Mouse (Mus musculus): ENCODE results near the gene Vmn1r148. TPM values are rescaled to one million over a fixed set of nuclear protein-coding genes. Genes with fewer than 3 reads are reported as not detected.
"Not testable (repeated sequence)": the region's sequence is repeated elsewhere in the genome, so short reads cannot be mapped to it uniquely, and the experiment has no call there.

The Vmn1r148 gene
- not detected in 2 replicates for polyA plus RNA-seq (2014; fragmentation: Nextera tagmentation; extraction: Ambion mirVana)

DNA sequence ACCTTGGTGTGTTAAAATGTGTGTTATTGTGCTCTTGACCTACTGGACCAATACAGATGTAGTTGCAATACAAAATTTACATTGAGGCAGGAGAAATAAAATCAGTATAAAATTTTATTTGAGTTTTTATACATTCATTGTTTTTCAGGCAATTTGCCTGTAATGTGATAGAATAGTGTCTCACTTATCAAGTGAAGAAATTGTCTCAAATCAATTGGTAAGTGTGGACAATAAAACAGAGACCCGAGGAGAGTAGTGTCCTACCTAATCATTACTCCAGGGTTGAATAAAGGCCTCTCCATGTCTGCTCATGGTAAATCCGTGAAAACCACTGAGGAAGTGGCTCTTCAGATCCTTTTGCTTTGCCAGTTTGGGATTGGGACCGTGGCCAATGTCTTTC is at the start of gene Vmn1r148:
Gene Vmn1r148 (plus strand): TSS at position 301 of the 400 bp plus-strand sequence.
- not testable (repeated sequence) for H3K9me3 ChIP-seq (ENCODE audit: control insufficient read depth, low read length); H3K27ac ChIP-seq (ENCODE audit: low read depth, low read length); H3K4me2 ChIP-seq (ENCODE audit: low read depth, low read length); H3K9ac ChIP-seq (replicated peaks; ENCODE audit: low read depth, low read length); H3K36me3 ChIP-seq (ENCODE audit: control insufficient read depth, insufficient read depth, low read length); H3K4me3 ChIP-seq (ENCODE audit: low read depth, low read length); ATAC-seq (ENCODE audit: low read depth); H3K4me1 ChIP-seq (ENCODE audit: control insufficient read depth, insufficient read depth, low read length); H3K27me3 ChIP-seq (ENCODE audit: control insufficient read depth, insufficient read depth, low read length)
- no CpG with 5 or more reads among the region's 3 CpGs for WGBS

- not testable (repeated sequence) for H3K27ac ChIP-seq (ENCODE audit: low read depth, low read length); H3K4me3 ChIP-seq (ENCODE audit: low read depth, low read length); H3K9me3 ChIP-seq (ENCODE audit: control insufficient read depth, low read length); H3K9ac ChIP-seq (replicated peaks; ENCODE audit: low read depth, low read length); ATAC-seq (ENCODE audit: low read depth); H3K36me3 ChIP-seq (ENCODE audit: control insufficient read depth, insufficient read depth, low read length); H3K4me1 ChIP-seq (ENCODE audit: control insufficient read depth, insufficient read depth, low read length); H3K27me3 ChIP-seq (ENCODE audit: control insufficient read depth, insufficient read depth, low read length); H3K4me2 ChIP-seq (ENCODE audit: low read depth, low read length)
- no CpG with 5 or more reads among the region's 1 CpGs for WGBS
Measured at GRCm38 (mm10) chr7:22370939-22371338, 42.4 kb upstream of the Vmn1r148 start, which contains the start of gene Gm8660. Gene Gm8660 (minus strand): TSS chr7:22371039.

- H3K36me3 ChIP-seq (ENCODE audit: control insufficient read depth, insufficient read depth, low read length); H3K27me3 ChIP-seq (ENCODE audit: control insufficient read depth, insufficient read depth, low read length): not testable (repeated sequence)
- WGBS, result no CpG with 5 or more reads among the region's 2 CpGs
Measured at GRCm38 (mm10) chr7:22438129-22438528, 24.7 kb downstream of the Vmn1r148 start, which contains the start of gene Vmn1r149. Gene Vmn1r149 (minus strand): TSS chr7:22438229.

GRCm38 (mm10) chr7:22463975-22464374 is 50.6 kb downstream of the Vmn1r148 start, which contains the start of gene Gm10665:
Gene Gm10665 (minus strand): TSS chr7:22464075.
- ATAC-seq (ENCODE audit: low read depth); H3K27me3 ChIP-seq (ENCODE audit: control insufficient read depth, insufficient read depth, low read length); H3K36me3 ChIP-seq (ENCODE audit: control insufficient read depth, insufficient read depth, low read length); H3K27ac ChIP-seq (ENCODE audit: low read depth, low read length); H3K9ac ChIP-seq (replicated peaks; ENCODE audit: low read depth, low read length); H3K4me2 ChIP-seq (ENCODE audit: low read depth, low read length); H3K4me3 ChIP-seq (ENCODE audit: low read depth, low read length); H3K4me1 ChIP-seq (ENCODE audit: control insufficient read depth, insufficient read depth, low read length); H3K9me3 ChIP-seq (ENCODE audit: control insufficient read depth, low read length): not testable (repeated sequence)
- no CpG with 5 or more reads among the region's 5 CpGs for WGBS

More at GRCm38 (mm10) chr7:22438129-22438528, 24.7 kb downstream of the Vmn1r148 start, which contains the start of gene Vmn1r149:
- H3K27ac ChIP-seq (ENCODE audit: low read depth, low read length); ATAC-seq (ENCODE audit: low read depth); H3K9ac ChIP-seq (replicated peaks; ENCODE audit: low read depth, low read length); H3K9me3 ChIP-seq (ENCODE audit: control insufficient read depth, low read length); H3K4me2 ChIP-seq (ENCODE audit: low read depth, low read length); H3K4me3 ChIP-seq (ENCODE audit: low read depth, low read length); H3K4me1 ChIP-seq (ENCODE audit: control insufficient read depth, insufficient read depth, low read length): not testable (repeated sequence)

Other genes with a start within 250 kb of the Vmn1r148 start
- not detected in 2 replicates for gene Vmn1r142, start 249.5 kb upstream of the Vmn1r148 start, polyA plus RNA-seq (2014; fragmentation: Nextera tagmentation; extraction: Ambion mirVana)
- gene Vmn1r143, start 224.2 kb upstream of the Vmn1r148 start, polyA plus RNA-seq (2014; fragmentation: Nextera tagmentation; extraction: Ambion mirVana), result not detected in 2 replicates
- not detected in 2 replicates for gene Gm8653, start 212.3 kb upstream of the Vmn1r148 start, polyA plus RNA-seq (2014; fragmentation: Nextera tagmentation; extraction: Ambion mirVana)
- gene Gm8453, start 184.1 kb upstream of the Vmn1r148 start, polyA plus RNA-seq (2014; fragmentation: Nextera tagmentation; extraction: Ambion mirVana), result not detected in 2 replicates
- gene Gm4187, start 83.9 kb upstream of the Vmn1r148 start, polyA plus RNA-seq (2014; fragmentation: Nextera tagmentation; extraction: Ambion mirVana), result not detected in 2 replicates
- gene Gm8660, start 42.5 kb upstream of the Vmn1r148 start, polyA plus RNA-seq (2014; fragmentation: Nextera tagmentation; extraction: Ambion mirVana), result not detected in 2 replicates
- not detected in 2 replicates for gene Vmn1r149, start 24.6 kb downstream of the Vmn1r148 start, polyA plus RNA-seq (2014; fragmentation: Nextera tagmentation; extraction: Ambion mirVana)
- gene Gm10665, start 50.5 kb downstream of the Vmn1r148 start, polyA plus RNA-seq (2014; fragmentation: Nextera tagmentation; extraction: Ambion mirVana), result not detected in 2 replicates
- gene Vmn1r151, start 86.1 kb downstream of the Vmn1r148 start, polyA plus RNA-seq (2014; fragmentation: Nextera tagmentation; extraction: Ambion mirVana), result not detected in 2 replicates
- not detected in 2 replicates for gene Vmn1r152, start 109.4 kb downstream of the Vmn1r148 start, polyA plus RNA-seq (2014; fragmentation: Nextera tagmentation; extraction: Ambion mirVana)
- not detected in 2 replicates for gene Gm8677, start 121.3 kb downstream of the Vmn1r148 start, polyA plus RNA-seq (2014; fragmentation: Nextera tagmentation; extraction: Ambion mirVana)
- gene Gm4201, start 151.8 kb downstream of the Vmn1r148 start, polyA plus RNA-seq (2014; fragmentation: Nextera tagmentation; extraction: Ambion mirVana), result not detected in 2 replicates
- not detected in 2 replicates for gene Gm4565, start 174.5 kb downstream of the Vmn1r148 start, polyA plus RNA-seq (2014; fragmentation: Nextera tagmentation; extraction: Ambion mirVana)
- gene Vmn1r155, start 244.4 kb downstream of the Vmn1r148 start, polyA plus RNA-seq (2014; fragmentation: Nextera tagmentation; extraction: Ambion mirVana), result not detected in 2 replicates